Mouse (Mus musculus): ENCODE measurements around the gene Glb1.
A peak's percentile ranks its signal among the peaks of the same experiment; 100 is the strongest.

Gene Glb1

GRCm38 (mm10) chr9:114446887-114447286 is 46.0 kb downstream of the Glb1 start:
- DNase-seq, result no peak

DNA sequence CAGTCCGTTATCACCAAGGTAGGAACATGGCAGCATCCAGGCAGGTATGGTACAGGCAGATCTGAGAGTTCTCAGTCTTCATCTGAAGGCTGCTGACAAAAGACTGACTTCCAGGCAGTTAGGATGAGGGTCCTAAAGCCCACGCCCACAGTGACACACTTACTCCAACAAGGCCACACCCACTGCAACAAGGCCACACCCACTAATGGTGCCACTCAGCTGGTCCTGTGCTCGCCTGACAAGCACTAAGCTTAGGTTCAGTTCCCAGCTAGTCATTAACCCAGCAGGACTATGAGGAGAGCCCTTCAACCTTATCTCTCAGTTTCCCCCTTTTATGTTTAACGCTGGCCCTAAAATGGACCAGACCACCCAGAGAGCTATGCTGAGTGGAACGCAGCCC is 47.8 kb downstream of the Glb1 start:
- DNase-seq, result no peak

- DNase-seq, result no peak
These were observed 48.4 kb downstream of the Glb1 start for GRCm38 (mm10) chr9:114449120-114449754.

GRCm38 (mm10) chr9:114451615-114452014 is 50.7 kb downstream of the Glb1 start:
- DNase-seq, result peak in 1 of 2 experiments; percentile 31

GRCm38 (mm10) chr9:114452418-114452817 is 51.5 kb downstream of the Glb1 start:
- DNase-seq, result peak; percentile 36 to 67

GRCm38 (mm10) chr9:114455420-114455819 is 54.5 kb downstream of the Glb1 start:
- no peak for DNase-seq

DNA sequence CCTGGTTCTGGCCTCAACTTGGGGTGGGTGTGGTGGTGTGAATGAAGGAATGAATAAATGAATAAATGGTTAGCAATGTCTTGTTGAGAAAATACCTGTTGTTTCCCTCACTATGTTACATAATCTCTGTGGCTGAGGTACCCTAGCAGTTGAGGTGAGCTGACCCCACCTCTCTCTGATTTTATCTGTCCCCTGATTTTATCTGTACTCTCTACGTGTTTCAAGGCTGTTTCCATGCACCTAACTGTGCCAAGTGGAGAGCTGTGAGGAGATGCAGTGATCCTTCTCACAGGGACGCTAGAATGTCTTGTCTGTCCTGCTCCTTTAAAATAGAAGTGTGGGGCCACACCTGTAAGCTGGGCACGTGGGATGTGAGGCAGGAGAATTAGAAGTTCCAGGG is 57.6 kb downstream of the Glb1 start:
- DNase-seq, result no peak

DNA sequence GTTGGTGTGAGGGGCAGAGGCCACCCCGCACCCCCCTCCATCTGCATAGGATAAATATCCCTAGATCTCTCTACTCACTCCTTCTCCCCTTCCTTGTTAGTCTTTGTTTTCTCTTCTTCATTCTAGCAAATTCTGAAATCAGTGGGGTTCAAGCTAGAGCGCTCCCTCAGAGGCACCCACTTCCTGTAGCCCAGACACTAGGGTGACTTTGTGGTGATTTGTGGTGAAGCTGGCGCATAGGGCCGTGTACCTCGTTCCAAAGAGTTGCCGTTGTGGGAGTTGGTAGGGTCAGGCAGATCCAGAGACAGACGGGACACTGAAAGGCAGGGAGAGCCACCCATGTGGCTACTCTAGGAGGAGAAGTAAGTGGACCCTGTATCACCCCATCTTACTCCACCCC is 61.7 kb downstream of the Glb1 start:
- no peak for DNase-seq

GRCm38 (mm10) chr9:114465442-114465841 is 64.6 kb downstream of the Glb1 start:
- no peak for DNase-seq

DNA sequence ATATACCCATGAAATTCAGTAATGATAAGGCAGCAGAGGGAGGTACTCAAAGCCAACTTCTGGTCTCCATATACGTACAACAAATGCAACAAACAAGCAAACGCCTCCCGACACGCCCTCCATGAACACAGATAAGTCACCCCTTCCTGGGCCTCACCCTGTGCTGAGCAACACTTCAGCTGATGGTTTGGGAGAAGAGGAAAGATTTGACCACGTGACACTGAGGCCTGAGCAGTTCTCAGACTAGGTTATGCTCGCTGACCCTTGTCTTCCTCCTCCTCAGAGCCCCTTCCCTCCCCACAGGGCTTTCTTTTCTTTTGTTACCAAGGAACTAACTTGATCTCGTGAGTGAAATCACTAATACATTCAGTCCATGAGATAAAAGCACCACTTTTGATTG is 66.0 kb downstream of the Glb1 start:
- no peak for DNase-seq

GRCm38 (mm10) chr9:114468217-114468616 is 67.3 kb downstream of the Glb1 start:
- no peak for DNase-seq

- no peak for DNase-seq
These were observed 67.8 kb downstream of the Glb1 start for GRCm38 (mm10) chr9:114468701-114469100.

DNA sequence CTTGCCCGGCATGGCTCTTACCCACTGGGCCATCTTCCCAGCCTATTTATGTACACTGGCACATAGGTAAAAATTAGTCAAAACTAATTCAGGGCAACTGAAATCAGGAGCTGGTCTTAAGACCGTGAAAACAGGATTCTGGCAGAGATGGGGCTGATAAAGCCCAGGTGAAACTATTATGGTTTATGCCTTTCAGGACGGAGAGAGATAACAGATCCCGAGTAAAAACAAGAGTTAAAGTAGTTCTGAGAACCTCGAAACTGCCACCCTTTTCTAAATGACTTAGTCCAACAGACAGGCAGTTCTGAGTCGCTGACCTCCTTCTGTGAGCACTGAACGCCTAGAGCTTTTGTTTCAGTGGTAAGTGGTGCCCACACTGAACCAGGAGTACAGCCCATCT is 71.0 kb downstream of the Glb1 start:
- DNase-seq, result no peak

DNA sequence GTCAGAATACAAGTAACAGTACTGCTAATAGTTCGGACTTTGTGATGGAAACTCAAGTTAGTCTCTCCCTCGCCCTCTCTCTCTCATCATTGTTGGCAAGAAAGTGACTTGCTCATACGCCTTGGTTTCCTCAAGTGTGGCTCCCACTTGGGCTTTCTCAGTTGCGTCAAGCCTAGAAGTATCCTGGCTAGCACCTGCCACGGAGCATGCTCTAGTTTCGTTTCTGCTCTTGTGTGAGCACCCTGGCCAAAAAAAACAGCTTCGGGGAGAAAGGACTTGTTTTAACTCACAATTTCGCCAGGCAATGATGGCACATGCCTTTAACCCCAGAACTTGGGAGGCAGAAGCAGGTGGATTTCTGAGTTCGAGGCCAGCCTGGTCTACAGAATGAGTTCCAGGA is 76.1 kb downstream of the Glb1 start:
- no peak for DNase-seq

- DNase-seq, result no peak
These were observed 80.1 kb downstream of the Glb1 start for GRCm38 (mm10) chr9:114480940-114481339.

DNA sequence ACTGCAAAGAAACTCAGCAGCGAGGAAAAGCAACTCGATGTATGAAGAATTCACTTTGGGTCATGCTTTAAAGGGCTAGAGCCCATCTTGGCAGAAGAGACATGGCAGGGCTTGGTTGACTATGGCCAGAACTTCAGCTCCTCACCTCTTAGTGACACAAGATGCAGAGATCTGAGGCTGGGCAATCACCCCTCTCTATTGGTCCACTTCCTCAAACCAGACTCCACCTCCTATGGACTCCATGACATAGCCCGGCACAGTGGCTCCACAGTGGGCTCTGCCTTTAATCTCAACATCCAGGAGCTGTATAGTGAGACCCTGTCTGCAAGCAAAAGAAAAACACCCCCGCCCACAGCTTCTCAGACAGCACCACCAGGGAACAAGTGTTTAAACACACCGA is 83.9 kb downstream of the Glb1 start:
- no peak for DNase-seq

- DNase-seq, result no peak
These were observed 85.9 kb downstream of the Glb1 start for GRCm38 (mm10) chr9:114486808-114487207.

DNA sequence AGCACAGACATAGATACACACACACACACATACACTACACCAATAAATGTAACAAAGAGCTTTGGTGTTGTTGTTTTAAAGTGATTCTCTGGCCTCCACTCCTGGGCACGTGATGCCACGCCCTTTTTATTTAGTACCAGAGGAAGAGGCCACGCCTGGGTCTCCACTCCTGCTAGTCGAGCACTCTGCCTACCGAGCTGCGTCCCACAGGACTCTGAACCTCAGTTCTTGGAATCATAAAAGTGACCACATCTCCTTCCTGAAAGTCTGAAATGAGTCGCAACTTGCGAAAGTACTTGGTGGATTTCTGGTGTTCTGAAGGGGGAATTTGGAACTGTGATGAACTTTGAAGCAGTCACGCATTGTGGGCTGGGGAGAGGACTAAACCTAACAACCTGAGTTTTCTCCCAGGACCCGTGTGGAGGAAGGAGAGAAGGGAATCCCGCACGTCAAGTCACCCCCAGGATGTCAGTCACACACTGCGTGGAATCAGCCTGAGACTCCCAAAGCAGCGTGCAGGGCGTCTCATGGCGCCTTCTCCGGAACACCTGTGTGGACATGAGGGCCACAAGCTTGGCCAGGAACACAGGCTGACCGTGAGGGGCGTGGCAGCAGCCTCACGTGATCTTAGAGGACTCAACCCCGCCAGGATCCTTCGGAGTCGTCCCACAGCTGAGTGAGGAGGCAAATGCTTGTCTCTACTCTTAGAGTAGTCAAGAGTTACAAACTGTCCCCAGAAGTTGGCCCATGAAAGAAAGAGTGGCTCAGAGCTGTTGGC is 86.8 kb downstream of the Glb1 start:
- no peak for DNase-seq

- DNase-seq, result peak; percentile 36 to 67
These were observed 95.6 kb downstream of the Glb1 start for GRCm38 (mm10) chr9:114496469-114496868.

- peak; percentile 70 to 79 for DNase-seq
These were observed 97.3 kb downstream of the Glb1 start for GRCm38 (mm10) chr9:114498218-114498617.

DNA sequence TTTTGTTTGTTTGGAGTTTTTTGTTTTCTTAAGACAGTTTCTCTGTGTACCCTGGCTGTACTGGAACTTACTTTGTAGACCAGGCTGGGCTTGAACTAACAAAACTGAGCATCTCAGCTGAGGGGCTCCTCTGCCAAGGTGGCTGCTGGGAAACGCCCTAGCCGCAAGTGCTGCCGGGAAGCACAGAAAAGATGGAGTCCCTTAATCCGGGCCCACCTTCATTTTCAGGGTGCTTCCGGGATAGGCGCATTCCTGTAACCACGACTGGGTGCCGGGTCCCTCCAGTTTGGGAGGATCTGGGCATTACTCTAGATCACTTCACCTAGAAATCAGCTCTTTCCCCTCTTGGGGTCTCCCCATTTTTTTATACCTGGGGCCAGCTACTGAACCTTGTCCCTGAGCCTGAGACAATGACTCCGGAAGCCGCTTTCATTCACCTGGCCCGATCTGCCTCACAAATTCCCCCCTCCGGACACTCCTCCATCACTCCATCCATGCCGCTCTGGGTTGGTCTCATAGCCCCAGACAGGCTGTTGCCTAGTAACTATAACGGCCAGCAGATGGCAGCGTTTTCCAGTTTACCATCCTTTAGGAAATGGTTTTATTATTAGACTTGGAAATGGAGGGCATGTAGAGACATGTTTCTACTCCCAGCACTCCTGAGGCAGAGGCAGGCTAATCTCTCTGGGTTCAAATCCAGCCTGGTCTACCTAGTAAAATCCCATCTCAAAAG is 99.1 kb downstream of the Glb1 start:
- DNase-seq, result peak; percentile 32 to 43

DNA sequence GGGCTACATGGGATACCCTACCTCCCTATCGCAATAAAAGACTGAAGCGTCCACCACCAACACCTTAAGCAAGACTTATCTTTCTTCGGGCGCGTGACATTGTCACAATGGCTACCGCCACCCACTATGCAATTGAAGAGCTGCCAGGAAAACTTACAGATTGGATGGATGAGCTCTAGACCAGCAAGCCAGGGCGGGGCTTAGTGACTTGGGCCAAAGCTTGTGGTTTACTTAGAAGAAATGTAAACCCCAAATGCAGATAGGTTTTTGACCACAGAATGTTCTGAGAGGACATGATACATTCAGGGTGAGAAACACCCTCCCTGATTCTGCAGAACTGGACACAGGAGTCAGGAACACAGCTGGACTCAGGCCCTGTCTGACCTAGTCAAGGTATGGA is 100.2 kb downstream of the Glb1 start:
- DNase-seq, result no peak

DNA sequence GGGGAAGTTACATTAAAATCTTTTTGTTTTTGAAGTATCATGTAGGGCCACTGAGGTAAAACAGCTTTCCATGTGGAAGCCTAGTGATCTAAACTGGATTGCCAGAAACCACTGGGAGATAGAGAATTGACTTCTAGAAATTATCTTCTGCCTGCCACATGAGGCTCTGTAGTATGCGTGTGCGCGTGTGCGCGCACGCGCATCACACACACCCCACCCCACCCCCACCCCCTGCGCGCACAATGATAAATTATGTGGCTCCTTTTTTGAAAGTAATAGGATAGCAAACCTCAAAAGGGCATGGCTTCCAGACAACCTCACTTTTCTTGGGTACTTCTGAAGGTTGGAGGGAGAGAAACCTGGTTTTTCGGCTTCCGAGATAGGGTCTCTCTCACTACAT is 101.0 kb downstream of the Glb1 start:
- no peak for DNase-seq

Data from thymus, adult 18-20 months (tissue).